Mouse (Mus musculus) lung, postnatal 0 days (tissue): ENCODE results near the gene Rps6ka5. TPM values are rescaled to one million over a fixed set of nuclear protein-coding genes. Genes with fewer than 3 reads are reported as not detected.
A peak's percentile ranks its signal among the peaks of the same experiment; 100 is the strongest.

Experiments
- ATAC-seq: fragments of 200-750 bp; cut with Nextera tagmentation; 2 replicates; pipeline ENCODE4 v1.8.0; 2017; ENCODE audit warnings: moderate library complexity
- DNase-seq: peaks from one replicate; pipeline ENCODE4 v3.0.0-alpha.2; 2016; ENCODE audit warnings: low spot score
- H3K27ac ChIP-seq: fragments of 300-500 bp; sonication (generic); 2 replicates; pipeline ENCODE4 v1.5.1; 2014; ENCODE audit warnings: antibody characterized with exemption, mild to moderate bottlenecking, low read length, mixed read lengths
- H3K27me3 ChIP-seq: fragments of 300-500 bp; sonication (generic); replicated peaks from 2 replicates; pipeline ENCODE4 v1.6.1; 2014; ENCODE audit warnings: low read length, mixed read lengths; ENCODE audit not compliant: insufficient read depth
- H3K36me3 ChIP-seq: fragments of 300-500 bp; sonication (generic); 2 replicates; pipeline ENCODE4 v1.6.1; 2014; ENCODE audit warnings: low read length, mixed read lengths; ENCODE audit not compliant: insufficient read depth
- H3K4me1 ChIP-seq: fragments of 300-500 bp; sonication (generic); 2 replicates; pipeline ENCODE4 v1.6.1; 2014; ENCODE audit warnings: antibody characterized with exemption, low read depth, low read length, mixed read lengths; ENCODE audit not compliant: insufficient read depth
- H3K4me2 ChIP-seq: fragments of 300-500 bp; sonication (generic); replicated peaks from 2 replicates; pipeline ENCODE4 v1.6.1; 2014; ENCODE audit warnings: low read depth, mild to moderate bottlenecking, low read length, moderate library complexity, mixed read lengths
- H3K4me3 ChIP-seq: fragments of 300-500 bp; sonication (generic); 2 replicates; pipeline ENCODE4 v1.5.1; 2014; ENCODE audit warnings: low read depth, low read length
- H3K9ac ChIP-seq: fragments of 300-500 bp; sonication (generic); replicated peaks from 2 replicates; pipeline ENCODE4 v1.6.1; 2014; ENCODE audit warnings: low read depth, mild to moderate bottlenecking
- H3K9me3 ChIP-seq: fragments of 300-500 bp; sonication (generic); 2 replicates; pipeline ENCODE4 v1.6.1; 2016; ENCODE audit warnings: low read length, mixed read lengths
- CTCF ChIP-seq: IDR thresholded peaks from 2 replicates; pipeline ENCODE4 v1.5.1; 2016; ENCODE audit warnings: antibody characterized with exemption, mild to moderate bottlenecking
- EP300 ChIP-seq: IDR thresholded peaks from 2 replicates; pipeline ENCODE4 v1.6.1; 2016; ENCODE audit warnings: antibody characterized with exemption, mild to moderate bottlenecking, control low read depth
- WGBS: fragments of 180-500 bp; shearing (Covaris S2); extraction: QIAGEN DNeasy Blood & Tissue Kit; methylation state at CpG from one replicate; pipeline ENCODE4 v1.1.7; 2014; 5-methylcytosine and 5-hydroxymethylcytosine counted together
- polyA plus RNA-seq: library from polyadenylated mRNA; unstranded; fragments of >200 nt; fragmentation: Nextera tagmentation; extraction: Ambion mirVana; gene quantifications from 2 replicates; pipeline ENCODE4 v1.2.1, GENCODE M21; 2015

Rps6ka5 gene
- polyA plus RNA-seq, 1 experiment from 2014 or later = 2.3 TPM

DNA sequence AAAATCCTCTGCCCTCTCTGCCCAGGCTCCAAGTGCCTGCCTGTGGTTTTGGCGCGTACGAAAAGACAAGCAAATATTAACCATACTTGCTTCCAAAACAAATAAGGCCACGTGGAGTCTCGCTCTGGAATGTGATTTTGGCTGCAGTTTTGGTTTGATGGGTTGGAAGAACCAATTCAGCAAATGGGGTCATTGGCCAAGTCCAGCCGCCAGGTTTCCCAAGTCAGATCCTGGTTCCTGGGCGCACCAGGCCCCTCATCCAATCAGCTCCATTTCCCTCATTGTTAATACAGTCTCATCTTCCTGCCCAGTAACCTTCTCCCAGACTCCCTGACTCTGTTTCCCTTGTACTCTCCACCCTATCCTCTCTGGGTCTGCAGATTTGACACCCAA lies 207.1 kb downstream of the Rps6ka5 start:
- ATAC-seq (0 out of 2 replicates have a peak, but pooled peaks have one; percentile 5), DNase-seq (peak; percentile 43)
- H3K9me3 ChIP-seq = no peaks in the 10 kb centered on the region
- TF ChIP-seq CTCF (peak; percentile 5; the same call in 1 of the 2 replicates), EP300 (no peak)
- peak overlapping the region; percentile 86 for H3K9ac ChIP-seq
- peak overlapping the region; percentile 66 for H3K4me2 ChIP-seq
- 12% methylated on average over 7 of the region's 7 CpGs for WGBS
- 0 out of 2 replicates have a peak, but pooled peaks cover 5% of the 10 kb centered on the region for H3K4me1 ChIP-seq
- H3K36me3 ChIP-seq = no peaks in the 10 kb centered on the region
- H3K27ac ChIP-seq = peak overlapping the region; percentile 65
- no peaks in the 10 kb centered on the region for H3K27me3 ChIP-seq
- H3K4me3 ChIP-seq = peak overlapping the region; percentile 78

DNA sequence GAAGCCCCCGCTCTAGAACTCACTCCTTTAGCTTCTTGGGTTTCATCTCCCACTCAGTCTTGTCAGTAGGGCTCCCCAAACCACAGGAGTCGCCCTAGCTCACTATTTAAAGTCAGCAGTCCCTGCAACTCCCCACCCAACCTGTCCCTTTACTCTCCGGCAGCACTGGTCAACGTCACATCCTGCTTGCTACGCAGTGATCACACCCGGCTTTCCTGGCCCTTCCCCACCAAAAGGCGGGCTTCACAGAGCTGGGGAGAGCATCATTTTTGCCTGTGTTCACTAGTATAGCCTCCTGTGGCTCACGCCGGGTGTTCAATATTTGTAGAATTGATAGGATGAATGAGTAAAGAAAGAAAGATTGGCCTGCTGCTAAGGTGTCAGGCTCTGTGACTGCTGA lies 209.4 kb downstream of the Rps6ka5 start:
- Histone ChIP-seq H3K9ac (no peak overlapping the region), H3K4me2 (no peak overlapping the region), H3K4me3 (no peak overlapping the region), H3K9me3 (no peaks in the 10 kb centered on the region), H3K27me3 (no peaks in the 10 kb centered on the region), H3K4me1 (0 out of 2 replicates have a peak, but pooled peaks cover 5% of the 10 kb centered on the region), H3K36me3 (no peaks in the 10 kb centered on the region), H3K27ac (no peak overlapping the region)
- 76% methylated on average over 9 of the region's 9 CpGs for WGBS
- TF ChIP-seq EP300 (no peak), CTCF (no peak)
- DNase-seq = no peak
- ATAC-seq = no peak

- DNase-seq (no peak), ATAC-seq (no peak)
- TF ChIP-seq CTCF (no peak), EP300 (no peak)
- Histone ChIP-seq H3K4me3 (no peak overlapping the region), H3K9me3 (no peaks in the 10 kb centered on the region), H3K4me1 (0 out of 2 replicates have a peak, but pooled peaks cover 5% of the 10 kb centered on the region), H3K36me3 (no peaks in the 10 kb centered on the region), H3K27me3 (no peaks in the 10 kb centered on the region), H3K27ac (no peak overlapping the region), H3K9ac (no peak overlapping the region), H3K4me2 (no peak overlapping the region)
- 100% methylated on average over 1 of the region's 1 CpGs for WGBS
Observed at GRCm38 (mm10) chr12:100516161-100516838, 210.5 kb downstream of the Rps6ka5 start.

DNA sequence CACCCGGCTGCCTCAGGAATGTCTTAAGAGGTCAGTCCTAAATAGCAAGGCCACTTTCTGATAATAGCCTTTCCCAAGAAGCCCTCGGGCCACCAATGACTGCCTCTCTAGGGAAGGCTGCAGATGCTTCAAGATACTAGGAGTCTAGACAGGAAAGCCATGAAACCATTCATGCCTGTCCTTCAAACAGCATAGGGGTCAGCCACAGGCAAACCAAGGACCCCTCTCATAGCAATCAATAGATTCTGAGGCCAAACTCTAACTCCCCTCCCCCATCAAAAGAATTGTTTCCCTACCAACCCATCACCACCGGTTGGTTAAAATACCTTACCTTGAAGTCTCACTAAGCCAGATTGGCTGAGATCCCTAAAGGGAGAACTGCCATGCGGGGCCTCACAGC lies 211.3 kb downstream of the Rps6ka5 start:
- Histone ChIP-seq H3K9me3 (no peaks in the 10 kb centered on the region), H3K4me1 (0 out of 2 replicates have a peak, but pooled peaks cover 5% of the 10 kb centered on the region), H3K9ac (no peak overlapping the region), H3K4me2 (no peak overlapping the region), H3K36me3 (no peaks in the 10 kb centered on the region), H3K27me3 (no peaks in the 10 kb centered on the region), H3K27ac (no peak overlapping the region), H3K4me3 (no peak overlapping the region)
- 77% methylated on average over 4 of the region's 4 CpGs for WGBS
- DNase-seq = no peak
- no peak for TF ChIP-seq EP300
- TF ChIP-seq CTCF = no peak
- no peak for ATAC-seq

DNA sequence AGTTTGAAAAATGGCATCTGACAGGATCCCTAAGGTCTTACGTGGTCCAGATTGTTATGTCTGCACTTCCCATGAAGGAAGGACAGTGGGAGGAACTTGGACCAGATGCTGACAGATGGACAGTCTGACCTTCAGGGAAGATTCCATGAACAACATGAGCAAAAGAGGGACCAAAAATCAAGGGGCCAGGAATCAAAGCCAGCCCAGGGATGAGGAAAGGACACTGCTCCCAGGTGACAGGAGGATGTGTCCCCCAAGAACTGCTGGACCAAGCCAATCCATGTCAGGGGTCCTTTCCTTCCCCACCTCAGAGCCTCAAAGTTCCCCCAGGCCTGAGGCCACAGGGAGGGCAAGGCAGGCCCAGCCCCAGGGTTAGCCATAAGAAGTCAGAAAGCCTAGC lies 212.2 kb downstream of the Rps6ka5 start:
- no peak for ATAC-seq
- Histone ChIP-seq H3K4me1 (0 out of 2 replicates have a peak, but pooled peaks cover 5% of the 10 kb centered on the region), H3K9me3 (no peaks in the 10 kb centered on the region), H3K4me3 (no peak overlapping the region), H3K27ac (no peak overlapping the region), H3K9ac (no peak overlapping the region), H3K36me3 (no peaks in the 10 kb centered on the region), H3K27me3 (no peaks in the 10 kb centered on the region), H3K4me2 (no peak overlapping the region)
- 68% methylated on average over 1 of the region's 1 CpGs for WGBS
- DNase-seq = no peak
- TF ChIP-seq EP300 = no peak
- TF ChIP-seq CTCF = no peak

DNA sequence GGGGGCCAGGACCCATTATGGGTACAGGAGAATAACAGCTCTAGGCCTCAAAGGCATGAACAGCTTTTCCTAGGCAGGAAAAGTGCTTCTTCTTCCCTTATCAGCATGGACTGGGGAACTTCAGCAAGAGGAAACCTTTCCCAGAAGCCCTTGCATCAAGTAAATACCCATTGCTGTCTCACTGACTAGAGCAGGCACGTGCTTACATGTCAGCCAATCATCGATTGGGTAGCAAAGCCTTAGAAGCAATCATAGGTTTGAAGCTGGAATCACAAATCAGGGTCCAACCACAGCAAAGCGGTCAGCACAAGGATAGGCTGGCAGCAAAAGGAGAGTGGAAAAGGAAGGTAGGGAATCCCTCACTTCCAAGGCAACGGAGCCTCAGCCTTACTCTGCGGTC lies 213.7 kb downstream of the Rps6ka5 start:
- Histone ChIP-seq H3K9ac (no peak overlapping the region), H3K4me1 (no peaks in the 10 kb centered on the region), H3K27ac (no peak overlapping the region), H3K4me3 (no peak overlapping the region), H3K4me2 (no peak overlapping the region), H3K36me3 (no peaks in the 10 kb centered on the region), H3K9me3 (no peaks in the 10 kb centered on the region), H3K27me3 (no peaks in the 10 kb centered on the region)
- TF ChIP-seq CTCF = no peak
- no peak for TF ChIP-seq EP300
- no peak for ATAC-seq
- 88% methylated on average over 5 of the region's 5 CpGs for WGBS
- DNase-seq = no peak
